In genomic region chr2:125696219-125696618, GRCm38 (mm10) we compare ENCODE assay signal across 9 mouse cellular contexts. TPM values are rescaled to one million over a fixed set of nuclear protein-coding genes. Genes with fewer than 3 reads are reported as not detected.
DNase-seq lines count a peak whose midpoint lies in the region; ATAC-seq and TF ChIP-seq lines count a peak whose summit lies in the region.
"Had no signal": no experiment of that assay in that cellular context is flagged by ENCODE, and none has a peak within 500 bp of the region (broad histone marks: within the 10 kb centered on the region; RNA-seq: fewer than 3 reads in every experiment).

No protein-coding gene starts in this region.

- H3K4me2 ChIP-seq in liver, embryonic 11.5 days = no peak overlapping the region
- H3K4me2 ChIP-seq in stomach, embryonic 15.5 days = no peak overlapping the region
- no peak overlapping the region for H3K4me2 ChIP-seq in midbrain, embryonic 13.5 days (replicated peaks)
- H3K4me2 ChIP-seq: liver, embryonic 13.5 days had no signal

- no peaks in the 10 kb centered on the region for H3K36me3 ChIP-seq in liver, adult 2 months (ENCODE audit: control insufficient read depth, insufficient read depth, low read length)
- H3K36me3 ChIP-seq in liver, embryonic 11.5 days (ENCODE audit: control insufficient read depth, insufficient read depth, low read length) = no peaks in the 10 kb centered on the region
- no peaks in the 10 kb centered on the region for H3K36me3 ChIP-seq in stomach, embryonic 15.5 days
- no peaks in the 10 kb centered on the region for H3K36me3 ChIP-seq in midbrain, embryonic 13.5 days
- H3K36me3 ChIP-seq: liver, embryonic 13.5 days had no signal

- H3K4me3 ChIP-seq in liver, adult 2 months (ENCODE audit: insufficient read depth, low read depth, low read length) = no peak overlapping the region
- H3K4me3 ChIP-seq in liver, embryonic 11.5 days (ENCODE audit: low read depth, low read length) = no peak overlapping the region
- no peak overlapping the region for H3K4me3 ChIP-seq in stomach, embryonic 15.5 days (replicated peaks)
- H3K4me3 ChIP-seq in midbrain, embryonic 13.5 days (replicated peaks) = no peak overlapping the region
- H3K4me3 ChIP-seq: liver, embryonic 13.5 days had no signal

- H3K27me3 ChIP-seq in liver, adult 2 months (ENCODE audit: control insufficient read depth, insufficient read depth, low read length) = no peaks in the 10 kb centered on the region
- no peaks in the 10 kb centered on the region for H3K27me3 ChIP-seq in liver, embryonic 11.5 days (replicated peaks; ENCODE audit: control insufficient read depth, insufficient read depth, low read length)
- no peaks in the 10 kb centered on the region for H3K27me3 ChIP-seq in stomach, embryonic 15.5 days (replicated peaks)
- H3K27me3 ChIP-seq in midbrain, embryonic 13.5 days = no peaks in the 10 kb centered on the region
- H3K27me3 ChIP-seq: liver, embryonic 13.5 days had no signal

- 64% methylated on average over 2 of the region's 2 CpGs for WGBS in liver, adult 2 months
- WGBS in liver, embryonic 11.5 days = 66% methylated on average over 2 of the region's 2 CpGs
- WGBS in stomach, embryonic 15.5 days = 62% methylated on average over 2 of the region's 2 CpGs
- 68% methylated on average over 2 of the region's 2 CpGs for WGBS in midbrain, embryonic 13.5 days

- no peak for TF ChIP-seq POLR2A in liver, adult 2 months (IDR thresholded peaks at IDR 0.05; ENCODE audit: extremely low read depth, insufficient read depth, low read length)

- H3K27ac ChIP-seq in liver, adult 2 months (replicated peaks; ENCODE audit: insufficient read depth, low read depth, low read length) = no peak overlapping the region
- H3K27ac ChIP-seq in liver, embryonic 11.5 days (ENCODE audit: low read depth, low read length) = no peak overlapping the region
- H3K27ac ChIP-seq in stomach, embryonic 15.5 days = no peak overlapping the region
- no peak overlapping the region for H3K27ac ChIP-seq in midbrain, embryonic 13.5 days
- H3K27ac ChIP-seq: liver, embryonic 13.5 days had no signal

- no peaks in the 10 kb centered on the region for H3K79me2 ChIP-seq in liver, adult 2 months (ENCODE audit: control insufficient read depth, insufficient read depth, low read length)

- intact Hi-C loops in left cerebral cortex, postnatal 36 days (cut with DNase I) = no loop called here

- no peaks in the 10 kb centered on the region for H3K4me1 ChIP-seq in liver, adult 2 months (ENCODE audit: control insufficient read depth, insufficient read depth, low read length)
- H3K4me1 ChIP-seq in liver, embryonic 11.5 days (replicated peaks; ENCODE audit: control insufficient read depth, insufficient read depth, low read length) = no peaks in the 10 kb centered on the region
- no peaks in the 10 kb centered on the region for H3K4me1 ChIP-seq in stomach, embryonic 15.5 days
- H3K4me1 ChIP-seq in midbrain, embryonic 13.5 days (replicated peaks) = no peaks in the 10 kb centered on the region
- H3K4me1 ChIP-seq: liver, embryonic 13.5 days had no signal

- no peak for TF ChIP-seq CTCF in liver, adult 2 months (IDR thresholded peaks at IDR 0.05; ENCODE audit: low read depth, low read length)

- DNase-seq in adrenal gland, postnatal 14 days = peak; percentile 50
- DNase-seq in adrenal gland, adult 18-20 months (ENCODE audit: low spot score in 2 of 2) = no peak
- peak; percentile 14 for DNase-seq in liver, adult 2 months (ENCODE audit: extremely low read depth, low read depth, low spot score)
- DNase-seq in liver, embryonic 11.5 days (ENCODE audit: low spot score) = no peak
- DNase-seq in kidney, adult 9 months = peak; percentile 32
- DNase-seq in left cerebral cortex, postnatal 36 days (ENCODE audit: low spot score in 2 of 2) = no peak
- DNase-seq: liver, embryonic 13.5 days had no signal

- ATAC-seq in liver, embryonic 11.5 days (replicated peaks; ENCODE audit: low FRiP score) = no peak
- peak; percentile 22; the same call in 1 of the 2 replicates for ATAC-seq in stomach, embryonic 15.5 days (ENCODE audit: insufficient read depth, low FRiP score, low read depth)
- no peak for ATAC-seq in midbrain, embryonic 13.5 days

- no peak overlapping the region for H3K9ac ChIP-seq in liver, adult 2 months (ENCODE audit: low read depth, low read length)
- H3K9ac ChIP-seq in liver, embryonic 11.5 days (ENCODE audit: low read depth, low read length) = no peak overlapping the region
- no peak overlapping the region for H3K9ac ChIP-seq in stomach, embryonic 15.5 days
- H3K9ac ChIP-seq in midbrain, embryonic 13.5 days (replicated peaks) = no peak overlapping the region
- H3K9ac ChIP-seq: liver, embryonic 13.5 days had no signal

- H3K9me3 ChIP-seq in liver, embryonic 11.5 days (ENCODE audit: control insufficient read depth, low read length) = no peaks in the 10 kb centered on the region
- H3K9me3 ChIP-seq in stomach, embryonic 15.5 days = no peaks in the 10 kb centered on the region
- no peaks in the 10 kb centered on the region for H3K9me3 ChIP-seq in midbrain, embryonic 13.5 days
- H3K9me3 ChIP-seq: liver, embryonic 13.5 days had no signal

RNA-seq across cellular contexts. Expression of gene Eid1, which starts 23.3 kb away (rescaled TPM):
- 111 and 115 TPM in 2 replicates for total RNA-seq in adrenal gland, postnatal 14 days (2021)
- 100 to 1,000 TPM; 108 to 126 TPM for total RNA-seq in adrenal gland, adult 18-20 months (2021)
- 7.9 and 11.1 TPM in 2 replicates for total RNA-seq in liver, adult 2 months (2014; rRNA removed)
- 4.4 and 4.5 TPM in 2 replicates for polyA plus RNA-seq in liver, adult 2 months (2012; rRNA removed)
- polyA plus RNA-seq in liver, embryonic 11.5 days (2014; fragmentation: Nextera tagmentation; extraction: Ambion mirVana) = 81.1 and 84.1 TPM in 2 replicates
- 139 and 147 TPM in 2 replicates for polyA plus RNA-seq in stomach, embryonic 15.5 days (2015; fragmentation: Nextera tagmentation; extraction: Ambion mirVana)
- total RNA-seq in left cerebral cortex, postnatal 36 days (2021) = 100 to 1,000 TPM; 213 to 248 TPM
- 359 and 367 TPM in 2 replicates for polyA plus RNA-seq in midbrain, embryonic 13.5 days (2015; fragmentation: Nextera tagmentation; extraction: Ambion mirVana)

RNA-seq across cellular contexts. Expression of gene Shc4, which starts 27.7 kb away (rescaled TPM):
- 3.0 and 3.9 TPM in 2 replicates for total RNA-seq in adrenal gland, postnatal 14 days (2021)
- total RNA-seq in adrenal gland, adult 18-20 months (2021) = 1 to 10 TPM; 2.8 to 3.0 TPM
- total RNA-seq in liver, adult 2 months (2014; rRNA removed) = 0.18 and 0.27 TPM in 2 replicates
- polyA plus RNA-seq in liver, adult 2 months (2012; rRNA removed) = 0.26 and 0.32 TPM in 2 replicates
- polyA plus RNA-seq in liver, embryonic 11.5 days (2014; fragmentation: Nextera tagmentation; extraction: Ambion mirVana) = 0.71 and 0.77 TPM in 2 replicates
- polyA plus RNA-seq in stomach, embryonic 15.5 days (2015; fragmentation: Nextera tagmentation; extraction: Ambion mirVana) = 2.5 and 3.1 TPM in 2 replicates
- 1 to 10 TPM; 5.3 to 5.7 TPM for total RNA-seq in left cerebral cortex, postnatal 36 days (2021)
- 1.7 and 1.9 TPM in 2 replicates for polyA plus RNA-seq in midbrain, embryonic 13.5 days (2015; fragmentation: Nextera tagmentation; extraction: Ambion mirVana)

Comparison
In these comparisons a context has a peak if more than half of its experiments do, and no peak if none do; other contexts are left out.
1. DNase-seq: peak in adrenal gland, postnatal 14 days (single experiment), liver, adult 2 months (single experiment) and kidney, adult 9 months (single experiment); none in adrenal gland, adult 18-20 months (0 of 2), liver, embryonic 11.5 days (single experiment) and left cerebral cortex, postnatal 36 days (0 of 2).